In genomic region chr2:174668806-174669205, GRCm38 (mm10) we compare ENCODE assay signal across 12 mouse cellular contexts. TPM values are rescaled to one million over a fixed set of nuclear protein-coding genes. Genes with fewer than 3 reads are reported as not detected.
"Had no signal": no experiment of that assay in that cellular context is flagged by ENCODE, and none has a peak within 500 bp of the region (broad histone marks: within the 10 kb centered on the region; RNA-seq: fewer than 3 reads in every experiment).

No protein-coding gene starts in this region.

- ATAC-seq: liver, postnatal 0 days; midbrain, embryonic 15.5 days had no signal

- DNase-seq: kidney, postnatal 36 days; liver; liver, embryonic 13.5 days; liver, postnatal 0 days; lung, postnatal 14 days; spleen, adult 18-20 months; thymus, adult 18-20 months; thymus, postnatal 14 days had no signal

RNA-seq across cellular contexts. Expression of gene Zfp831, which starts 25.5 kb away (rescaled TPM):
- polyA plus RNA-seq: kidney, postnatal 0 days; limb, embryonic 12.5 days; midbrain, embryonic 15.5 days; neural tube, embryonic 12.5 days had no signal
